ENCODE assay signal across 13 mouse cellular contexts in the genomic region with DNA sequence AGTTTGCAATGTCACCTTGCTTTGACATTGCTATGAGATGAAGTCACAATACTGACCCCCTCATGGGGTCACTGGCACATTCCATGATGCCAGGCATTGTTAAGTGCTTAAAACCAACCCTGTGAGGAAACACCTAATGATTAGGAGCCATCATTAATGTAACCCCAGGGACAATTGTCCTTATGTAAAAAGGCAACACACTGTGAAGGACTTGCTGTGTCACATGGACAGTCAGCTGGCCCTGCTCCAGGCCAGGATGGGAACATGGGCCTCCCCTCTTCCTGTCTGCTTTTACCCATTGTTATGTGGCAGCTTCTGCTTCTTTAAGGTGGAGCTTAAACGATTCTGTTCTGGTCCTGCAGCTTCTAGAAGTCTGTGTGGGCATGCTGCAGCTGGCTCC.
DNase-seq lines count a peak whose midpoint lies in the region; ATAC-seq and TF ChIP-seq lines count a peak whose summit lies in the region.
"Had no signal": no experiment of that assay in that cellular context is flagged by ENCODE, and none has a peak within 500 bp of the region (broad histone marks: within the 10 kb centered on the region; RNA-seq: fewer than 3 reads in every experiment).

No protein-coding gene starts in this region.

- H3K36me3 ChIP-seq in kidney, postnatal 0 days (ENCODE audit: insufficient read depth, low read length): no peaks in the 10 kb centered on the region
- H3K36me3 ChIP-seq: forebrain, embryonic 10.5 days; hindbrain, embryonic 10.5 days; limb, embryonic 15.5 days had no signal

- no peak for TF ChIP-seq CTCF in kidney, postnatal 0 days (IDR thresholded peaks at IDR 0.05; ENCODE audit: low read depth)

- H3K9ac ChIP-seq in kidney, postnatal 0 days (ENCODE audit: low read depth, low read length): no peak overlapping the region
- H3K9ac ChIP-seq: limb, embryonic 15.5 days had no signal

- 38% methylated on average over 1 of the region's 1 CpGs for WGBS in kidney, postnatal 0 days

- no peak overlapping the region for H3K4me2 ChIP-seq in kidney, postnatal 0 days (ENCODE audit: low read length)
- H3K4me2 ChIP-seq: limb, embryonic 15.5 days had no signal

- H3K27me3 ChIP-seq in kidney, postnatal 0 days (ENCODE audit: insufficient read depth, low read length): no peaks in the 10 kb centered on the region
- H3K27me3 ChIP-seq: limb, embryonic 15.5 days had no signal

- H3K4me3 ChIP-seq in kidney, postnatal 0 days (replicated peaks; ENCODE audit: low read depth, low read length): no peak overlapping the region
- H3K4me3 ChIP-seq: forebrain, embryonic 10.5 days; hindbrain, embryonic 10.5 days; limb, embryonic 15.5 days had no signal

- peak; percentile 31 for DNase-seq in adrenal gland, postnatal 25 days
- no peak for DNase-seq in adrenal gland, adult 2 months
- peak; percentile 22 for DNase-seq in right cerebral cortex, postnatal 14 days
- no peak for DNase-seq in right cerebral cortex, adult 18-20 months
- peak; percentile 19 for DNase-seq in kidney, postnatal 0 days (ENCODE audit: low spot score)
- DNase-seq in embryo, embryonic 11 days: no peak
- DNase-seq in right cerebral cortex, postnatal 36 days (ENCODE audit: low spot score in 2 of 2): no peak
- DNase-seq in spleen, adult 12 weeks (ENCODE audit: low spot score): no peak
- DNase-seq: cerebellum, postnatal 36 days had no signal

- H3K9me3 ChIP-seq in kidney, postnatal 0 days (replicated peaks; ENCODE audit: low read length): no peaks in the 10 kb centered on the region
- H3K9me3 ChIP-seq: forebrain, embryonic 10.5 days; hindbrain, embryonic 10.5 days; limb, embryonic 15.5 days had no signal

- no peak overlapping the region for H3K27ac ChIP-seq in kidney, postnatal 0 days
- H3K27ac ChIP-seq: forebrain, embryonic 10.5 days; hindbrain, embryonic 10.5 days; limb, embryonic 15.5 days had no signal

- H3K4me1 ChIP-seq in kidney, postnatal 0 days (replicated peaks; ENCODE audit: insufficient read depth, low read length): no peaks in the 10 kb centered on the region

- ATAC-seq in kidney, postnatal 0 days (replicated peaks; ENCODE audit: low FRiP score, low read depth): no peak
- ATAC-seq: midbrain, embryonic 16.5 days had no signal

Comparison
In these comparisons a context has a peak if more than half of its experiments do, and no peak if none do; other contexts are left out.
1. DNase-seq: peak in adrenal gland, postnatal 25 days (single experiment), right cerebral cortex, postnatal 14 days (single experiment) and kidney, postnatal 0 days (single experiment); none in adrenal gland, adult 2 months (single experiment), right cerebral cortex, adult 18-20 months (single experiment), embryo, embryonic 11 days (single experiment), right cerebral cortex, postnatal 36 days (0 of 2) and spleen, adult 12 weeks (single experiment).